Mouse (Mus musculus): Measurements from ENCODE around the gene Dyrk3. TPM values are rescaled to one million over a fixed set of nuclear protein-coding genes. Genes with fewer than 3 reads are reported as not detected.

Dyrk3 gene
- total RNA-seq, 4 experiments from 2014 or later: 7.8 to 11.0 (median 9.7) TPM

DNA sequence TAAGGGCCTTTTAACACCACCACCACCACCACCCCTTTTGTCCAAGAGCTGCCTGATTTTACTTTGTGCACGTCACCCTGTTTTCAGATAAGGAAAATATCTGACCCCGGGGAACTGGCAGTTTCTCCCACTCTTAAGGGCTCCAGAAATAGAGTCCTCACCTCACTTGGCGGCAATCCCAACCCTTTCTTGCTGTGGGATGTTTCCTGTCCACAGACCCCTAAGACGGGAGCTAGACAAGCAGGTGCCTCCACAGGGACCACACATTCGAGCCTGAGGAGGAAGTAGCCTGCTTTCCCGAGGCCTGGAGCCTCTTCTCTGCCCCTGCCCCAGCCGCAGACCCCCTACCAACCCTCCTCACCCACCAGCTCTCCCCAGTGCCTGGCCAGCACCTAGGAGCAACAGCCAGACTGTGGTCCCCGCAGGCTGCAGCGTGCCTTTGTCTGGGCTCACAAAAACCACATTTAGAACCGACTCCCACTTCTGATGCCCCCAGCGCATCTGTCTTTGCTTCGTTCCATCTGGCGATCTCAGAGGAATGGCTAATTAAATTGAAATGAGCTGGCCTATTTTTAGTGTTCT, 21.6 kb downstream of the Dyrk3 start:
- peak; percentile 53 to 84 for DNase-seq (ENCODE audit: low spot score in 2 of 2)

DNA sequence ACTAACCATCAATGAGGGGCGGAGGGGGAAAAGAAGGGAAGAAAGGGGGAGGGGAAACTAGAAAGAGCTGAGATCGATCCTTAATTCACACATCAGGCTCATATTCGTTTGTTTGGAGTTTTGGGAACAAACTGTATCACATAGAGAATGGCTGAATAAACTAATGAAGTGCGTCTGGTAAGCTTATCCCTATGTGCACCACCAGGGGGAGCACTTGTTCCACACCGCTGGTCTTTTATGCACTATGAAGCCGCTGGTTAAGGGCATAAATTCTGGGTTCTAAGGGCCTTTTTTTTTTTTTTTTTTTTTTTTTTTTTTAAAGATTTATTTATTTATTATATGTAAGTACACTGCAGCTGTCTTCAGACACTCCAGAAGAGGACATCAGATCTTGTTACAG, 22.2 kb downstream of the Dyrk3 start:
- no peak for DNase-seq (ENCODE audit: low spot score in 2 of 2)

DNA sequence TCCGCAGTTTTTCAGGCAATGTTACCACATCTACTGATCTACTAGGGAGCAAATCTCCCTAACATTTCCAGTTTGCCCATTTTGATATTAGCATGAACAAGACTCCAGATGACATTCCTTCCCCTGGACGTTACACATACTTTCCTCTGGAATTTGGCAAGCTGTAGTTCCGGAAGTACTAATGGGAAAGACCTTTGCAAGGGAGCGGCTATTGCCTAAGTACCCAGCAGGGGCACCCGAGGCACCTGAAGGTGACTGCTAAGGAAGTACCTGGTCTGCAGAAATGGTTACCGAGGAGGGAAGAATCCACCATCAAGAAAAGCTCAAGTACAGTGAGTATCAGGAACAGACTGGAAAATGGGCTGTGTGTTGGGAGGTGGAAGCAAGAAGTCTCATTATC, 25.6 kb downstream of the Dyrk3 start:
- DNase-seq (ENCODE audit: low spot score in 2 of 2): no peak

DNA sequence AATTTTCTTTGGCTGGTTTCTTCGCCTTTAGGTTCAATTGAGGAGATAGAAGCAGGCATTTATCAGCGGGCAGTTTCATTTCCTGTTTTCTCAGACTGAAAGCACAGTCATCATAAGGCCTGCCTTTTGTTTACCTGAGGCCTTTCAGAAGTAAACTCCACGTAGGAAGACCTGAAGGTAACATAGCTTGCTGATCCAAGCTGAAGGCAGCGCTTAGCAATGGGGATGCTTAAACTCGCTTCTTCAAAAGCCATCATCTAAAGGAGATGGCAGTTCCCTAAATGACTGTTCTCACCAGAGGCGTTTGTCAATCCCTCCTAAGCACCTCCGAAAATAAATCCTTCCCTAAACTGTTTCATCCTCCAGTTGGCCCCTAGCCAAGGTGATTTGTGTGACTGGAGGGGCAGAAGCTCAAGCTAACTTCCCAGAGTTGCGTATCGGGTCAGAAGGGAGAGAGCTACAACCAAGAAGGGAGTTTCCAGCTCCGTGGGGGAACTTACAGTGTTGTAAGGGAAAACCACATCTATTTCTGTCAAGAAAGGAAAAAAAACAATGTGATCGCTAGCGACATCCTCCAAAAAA, 27.5 kb downstream of the Dyrk3 start:
- no peak for DNase-seq (ENCODE audit: low spot score in 2 of 2)

DNA sequence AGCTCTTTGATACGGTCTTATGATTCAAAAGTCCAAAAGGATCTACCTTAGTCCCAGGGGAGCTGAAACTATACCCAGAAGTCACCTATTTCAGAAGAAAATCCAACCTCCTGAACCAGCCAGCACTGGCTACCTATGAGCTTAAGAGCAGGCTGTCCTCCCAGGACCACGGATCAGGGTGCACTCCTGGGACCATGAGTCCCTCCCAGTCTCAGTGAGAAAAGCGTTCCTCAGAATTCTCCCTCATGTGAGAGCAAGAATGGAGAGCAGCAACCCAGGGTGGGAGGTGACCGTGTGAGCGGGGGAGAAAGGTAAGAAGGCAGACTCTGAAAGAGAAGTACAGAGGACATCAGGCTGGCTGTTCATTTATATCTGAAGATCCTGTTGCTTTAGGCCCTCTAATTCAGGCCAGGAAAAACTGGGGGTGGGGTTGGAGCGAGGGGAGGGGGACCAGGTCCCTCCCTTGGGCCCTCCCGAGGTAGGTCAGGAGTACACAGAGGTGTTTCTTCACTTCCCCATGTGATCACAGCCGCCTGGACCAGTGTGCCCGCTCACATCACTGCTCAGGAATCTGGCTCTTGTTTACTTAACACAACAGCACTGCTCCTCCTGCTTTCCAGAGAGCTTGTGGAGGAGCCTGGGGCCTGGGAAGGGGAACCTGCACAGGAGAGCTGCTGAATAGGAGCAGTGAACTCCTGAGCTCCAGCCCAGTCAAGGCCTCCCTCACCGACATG, 30.4 kb downstream of the Dyrk3 start:
- no peak for DNase-seq (ENCODE audit: low spot score in 2 of 2)

DNA sequence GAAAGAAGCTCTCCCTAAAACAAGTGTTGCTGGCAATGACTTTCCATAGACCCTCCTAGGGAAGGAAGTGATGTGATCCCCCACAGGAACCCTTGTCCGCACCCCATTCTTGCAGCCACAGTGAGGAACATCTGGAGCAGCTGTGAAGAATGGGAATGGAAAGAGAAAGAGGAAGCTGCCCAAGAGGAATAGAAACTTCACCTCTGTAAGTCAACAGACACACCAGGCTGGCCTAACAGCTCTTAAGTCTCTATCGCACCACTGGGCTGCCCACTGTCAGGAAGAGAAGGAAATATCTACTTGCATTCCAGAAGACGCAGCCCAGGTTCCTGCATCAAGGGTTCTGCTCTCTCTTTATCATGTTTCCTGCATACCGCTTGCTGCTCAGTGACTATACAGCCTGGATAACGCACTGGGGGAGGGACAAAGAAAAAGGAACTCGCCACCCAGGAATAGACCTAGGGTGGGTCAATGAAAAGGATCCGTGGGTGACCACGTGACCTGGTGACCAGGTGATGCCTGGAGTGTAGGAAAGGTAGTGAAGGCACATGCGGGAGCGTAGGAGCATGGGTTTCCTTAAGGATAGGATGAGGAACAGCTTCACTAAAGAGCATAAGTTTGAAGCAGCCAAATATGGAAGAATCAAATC, 34.2 kb downstream of the Dyrk3 start:
- no peak for DNase-seq (ENCODE audit: low spot score in 2 of 2)

DNA sequence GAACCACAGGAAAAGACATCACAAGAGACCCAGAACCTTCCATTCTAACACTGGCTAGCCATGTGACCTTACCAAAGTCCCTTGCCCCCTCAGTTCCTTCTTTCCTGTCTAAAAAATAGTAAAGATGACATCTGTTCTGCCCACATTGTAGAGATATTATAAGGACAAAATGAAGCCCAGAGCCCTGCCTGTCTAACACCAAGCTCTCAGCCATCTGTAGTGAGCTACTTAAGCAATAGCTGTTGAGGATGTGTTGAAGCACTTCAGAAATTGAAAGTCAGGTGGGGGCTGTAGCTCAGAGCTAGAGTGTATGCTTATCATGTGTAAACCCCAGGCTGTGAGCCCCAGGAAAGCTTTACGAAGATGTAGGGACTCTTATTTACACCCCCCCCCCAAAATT, 37.3 kb downstream of the Dyrk3 start:
- no peak for DNase-seq (ENCODE audit: low spot score in 2 of 2)

DNA sequence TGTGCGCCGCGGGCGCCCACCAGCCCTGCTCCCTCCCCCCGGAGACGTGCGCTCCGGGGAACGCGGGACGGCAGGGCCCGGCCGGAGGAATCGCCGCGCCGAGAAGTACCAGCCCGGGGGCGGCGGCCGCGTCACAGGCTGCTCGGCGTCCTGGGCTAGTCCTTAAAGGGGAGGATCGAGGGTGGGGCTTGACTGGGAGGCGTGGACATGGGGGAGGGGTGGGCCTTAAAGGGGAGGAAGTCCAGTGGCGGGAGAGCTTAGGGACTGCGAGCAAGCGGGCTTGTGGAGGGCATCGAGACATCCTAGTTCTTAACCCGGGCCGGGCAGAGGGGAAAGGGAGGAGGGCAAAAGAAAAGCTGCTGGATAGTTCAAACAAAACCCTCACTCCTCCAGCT, 40.4 kb downstream of the Dyrk3 start, which contains the start of gene Mapkapk2:
TSS of gene Mapkapk2 (minus strand) at position 127 of the 395 bp plus-strand sequence.
- DNase-seq (ENCODE audit: low spot score in 2 of 2): peak; percentile 65 to 81

DNA sequence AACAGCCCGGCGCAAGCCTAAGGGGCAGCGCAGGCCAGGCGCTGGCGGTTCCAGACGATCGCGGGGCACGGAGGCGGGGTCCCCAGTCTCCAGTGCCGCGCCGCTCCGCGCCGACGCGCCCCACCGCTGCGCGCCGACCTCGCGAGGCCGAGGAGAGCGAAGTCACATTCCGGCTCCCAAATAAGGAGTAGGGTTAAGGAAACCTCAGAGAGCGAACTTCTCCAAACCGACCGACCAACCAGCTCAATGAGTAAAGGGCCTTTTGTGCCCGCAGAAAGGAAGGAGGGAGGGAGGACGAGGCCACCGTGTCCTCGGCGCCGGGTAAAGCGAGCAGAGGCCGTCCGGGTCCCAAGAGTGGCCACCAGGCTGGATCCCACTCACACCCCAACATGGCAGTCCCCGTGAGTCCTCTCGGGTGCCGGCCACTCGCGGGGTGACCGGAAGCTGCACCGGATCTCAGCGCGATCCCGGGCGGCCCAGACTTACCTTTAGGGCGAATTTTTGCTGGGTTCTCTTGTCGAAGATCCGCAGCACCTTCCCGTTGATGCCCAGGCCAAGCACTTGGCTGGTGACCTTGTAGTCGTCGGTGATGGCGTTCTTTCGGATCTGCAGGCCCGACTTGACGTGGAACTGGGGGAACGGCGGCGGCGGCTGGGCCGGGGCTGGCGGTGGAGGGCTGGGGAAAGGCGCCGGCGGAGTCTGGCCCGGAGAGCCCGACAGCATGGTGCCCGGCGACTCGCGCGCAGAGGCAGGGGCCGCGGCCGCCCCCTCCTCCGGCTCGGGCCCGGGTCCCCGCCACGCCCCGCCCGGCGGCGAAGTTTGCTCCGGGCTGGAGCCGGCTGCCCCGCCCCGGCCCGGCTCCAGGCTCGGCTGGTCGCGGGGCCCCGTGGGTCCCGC, 41.1 kb downstream of the Dyrk3 start:
- DNase-seq (ENCODE audit: low spot score in 2 of 2): peak in 1 of 2 experiments; percentile 28

DNA sequence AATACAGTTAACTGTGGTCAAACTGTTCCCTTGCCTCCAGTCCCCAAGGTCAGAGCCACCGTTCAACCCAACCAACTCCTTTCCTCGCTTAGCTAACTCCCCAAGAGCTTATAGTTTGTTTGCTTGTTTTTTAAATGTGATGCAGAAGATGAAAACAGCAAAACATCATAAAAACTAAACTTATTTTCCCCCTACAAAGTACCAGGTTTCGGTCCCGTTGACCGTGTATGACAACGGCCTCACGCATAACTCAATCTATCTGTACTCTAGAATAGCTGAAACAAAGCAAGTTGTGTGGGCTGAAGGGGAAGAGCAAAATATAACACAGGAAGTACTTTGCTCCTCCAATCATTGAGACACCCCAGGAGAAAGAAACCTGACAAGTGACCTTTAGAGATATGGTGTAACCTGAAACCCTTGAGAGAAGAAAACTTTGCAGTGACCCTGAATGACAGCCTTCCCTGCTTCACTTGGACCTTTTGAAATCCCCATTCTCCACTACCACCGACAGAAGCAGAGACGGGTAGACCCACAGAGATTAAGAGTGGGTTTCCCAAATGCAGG, 41.9 kb downstream of the Dyrk3 start:
- DNase-seq (ENCODE audit: low spot score in 2 of 2): no peak

DNA sequence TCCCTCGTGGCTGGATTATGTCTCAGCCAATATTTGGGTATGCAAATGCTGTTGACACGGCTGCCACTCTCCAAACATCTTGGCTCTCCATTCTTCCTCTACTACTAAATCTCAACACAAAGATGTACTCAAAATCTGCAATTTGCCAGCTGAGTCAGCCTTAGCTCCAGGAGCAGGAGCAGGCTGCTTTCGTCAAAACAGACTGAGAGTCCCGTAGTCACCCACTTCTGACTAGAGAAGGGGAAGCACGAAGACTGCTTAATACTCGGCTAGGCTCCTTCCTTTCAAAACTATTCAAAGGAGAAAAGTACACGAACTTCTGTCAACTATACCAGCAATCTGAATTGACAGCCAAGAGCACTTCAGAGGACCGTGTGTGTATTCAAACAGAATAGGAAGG, 42.6 kb downstream of the Dyrk3 start:
- DNase-seq (ENCODE audit: low spot score in 2 of 2): no peak

DNA sequence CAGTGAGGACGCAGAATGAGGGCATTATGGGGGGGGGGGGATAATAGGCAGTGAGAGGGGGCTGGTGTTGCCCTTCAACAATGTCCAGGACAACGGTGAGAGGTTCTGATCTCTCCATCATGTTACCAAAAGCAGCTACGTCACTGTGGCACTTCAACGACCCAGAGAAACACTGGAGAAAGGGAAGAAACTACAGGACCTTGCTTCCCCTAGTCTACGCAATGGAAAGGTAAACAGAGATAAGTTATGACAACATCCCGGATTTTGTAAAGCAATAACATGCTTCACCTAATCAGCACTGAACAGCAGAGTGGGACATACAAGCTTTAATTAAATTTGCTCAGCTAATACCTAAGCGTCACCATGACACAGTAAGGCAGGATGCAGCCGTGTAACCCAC, 44.3 kb downstream of the Dyrk3 start:
- DNase-seq (ENCODE audit: low spot score in 2 of 2): no peak

DNA sequence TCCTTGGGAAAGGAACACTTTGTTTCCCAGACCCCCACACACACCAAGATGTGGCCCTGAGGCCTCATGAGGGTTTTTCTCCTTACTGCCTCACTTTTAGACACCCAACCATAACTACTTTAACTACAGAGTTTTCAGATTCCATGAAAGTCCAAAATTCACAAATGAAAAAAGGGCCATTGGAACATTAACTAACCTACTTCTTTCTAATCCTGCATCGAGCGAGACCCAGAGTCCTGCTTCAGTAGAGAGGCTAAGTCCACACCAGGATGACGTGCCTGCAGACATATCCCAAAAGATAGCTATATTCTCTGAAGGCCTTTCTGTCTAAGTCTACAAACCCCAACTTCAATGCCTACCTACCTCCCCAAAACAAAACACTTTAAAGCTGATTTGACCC, 45.3 kb downstream of the Dyrk3 start:
- DNase-seq (ENCODE audit: low spot score in 2 of 2): no peak

DNA sequence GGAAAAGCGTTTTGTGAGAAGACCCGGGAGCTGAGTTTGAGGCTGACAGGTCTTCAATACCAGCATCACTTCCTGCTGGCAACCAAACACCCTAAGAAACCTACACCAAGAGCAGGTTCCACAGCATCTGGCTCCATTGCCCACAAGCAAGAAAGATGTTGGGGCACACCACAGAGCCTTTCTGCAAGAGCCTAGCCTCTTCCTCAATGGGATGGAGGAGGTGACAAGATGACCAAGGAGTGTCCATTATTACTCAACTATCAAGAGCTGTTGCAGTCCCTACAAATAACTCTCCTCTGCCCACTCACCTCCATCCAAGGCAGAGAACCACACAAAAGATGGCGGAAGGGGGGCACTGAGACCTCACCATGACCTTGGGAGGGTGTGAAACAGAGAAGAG, 46.0 kb downstream of the Dyrk3 start:
- no peak for DNase-seq (ENCODE audit: low spot score in 2 of 2)

DNA sequence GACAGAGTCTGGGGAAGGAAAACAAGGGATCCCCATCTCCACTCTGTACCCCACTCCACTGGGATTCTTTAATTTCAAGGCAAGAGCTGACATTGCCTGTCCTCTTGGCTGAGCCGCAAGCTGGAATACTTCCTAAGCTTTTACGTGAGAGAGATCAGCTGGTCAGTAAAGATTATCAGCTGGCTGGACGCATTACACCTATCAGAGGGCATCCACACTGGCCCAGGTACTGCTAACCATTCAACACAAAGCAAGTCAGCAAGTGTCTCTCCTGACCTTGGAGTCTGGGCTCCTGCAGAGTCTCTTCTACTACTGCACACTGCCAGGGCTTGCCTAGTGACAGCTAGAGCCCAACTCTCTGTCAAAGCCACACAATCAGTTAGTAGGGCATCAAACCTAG, 46.7 kb downstream of the Dyrk3 start:
- no peak for DNase-seq (ENCODE audit: low spot score in 2 of 2)

DNA sequence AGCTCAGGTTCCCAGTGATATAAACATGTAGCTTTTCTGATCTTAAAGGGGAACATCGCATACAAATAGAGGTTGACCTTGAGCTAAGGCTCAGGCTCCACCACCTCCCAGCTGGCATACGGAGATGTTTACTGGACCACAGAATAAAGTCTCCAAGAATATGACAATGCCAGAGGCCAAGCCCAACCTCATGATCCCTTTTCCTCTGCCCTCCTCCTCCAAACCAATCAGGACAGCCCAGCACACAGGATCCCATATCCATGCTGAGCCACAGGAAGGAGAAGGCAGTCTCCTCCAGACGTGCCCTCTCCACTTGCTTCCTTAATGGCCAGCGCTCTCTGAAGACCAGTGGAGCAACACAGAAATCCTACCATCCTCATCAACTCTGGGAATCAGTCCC, 47.3 kb downstream of the Dyrk3 start:
- DNase-seq (ENCODE audit: low spot score in 2 of 2): no peak

DNA sequence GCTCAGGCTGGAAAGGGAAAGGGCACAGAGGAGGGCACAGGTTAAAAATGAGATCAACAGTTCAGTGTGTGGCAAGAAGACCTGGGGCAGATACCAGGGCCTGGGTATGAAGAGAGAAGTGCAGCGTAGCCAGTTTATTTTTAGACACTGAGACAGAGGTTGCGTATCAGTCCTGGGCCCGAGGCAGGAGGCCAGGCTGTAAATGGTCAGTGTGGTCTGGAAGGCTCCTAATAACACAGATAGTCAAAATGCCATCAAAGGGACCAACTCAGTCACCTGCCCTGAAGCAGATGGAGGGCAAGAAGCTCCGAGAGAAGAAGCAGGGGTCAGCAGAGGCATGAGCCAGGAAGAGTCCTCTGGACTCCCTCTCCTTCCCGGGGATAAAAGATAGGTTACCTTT, 47.9 kb downstream of the Dyrk3 start:
- DNase-seq (ENCODE audit: low spot score in 2 of 2): no peak

DNA sequence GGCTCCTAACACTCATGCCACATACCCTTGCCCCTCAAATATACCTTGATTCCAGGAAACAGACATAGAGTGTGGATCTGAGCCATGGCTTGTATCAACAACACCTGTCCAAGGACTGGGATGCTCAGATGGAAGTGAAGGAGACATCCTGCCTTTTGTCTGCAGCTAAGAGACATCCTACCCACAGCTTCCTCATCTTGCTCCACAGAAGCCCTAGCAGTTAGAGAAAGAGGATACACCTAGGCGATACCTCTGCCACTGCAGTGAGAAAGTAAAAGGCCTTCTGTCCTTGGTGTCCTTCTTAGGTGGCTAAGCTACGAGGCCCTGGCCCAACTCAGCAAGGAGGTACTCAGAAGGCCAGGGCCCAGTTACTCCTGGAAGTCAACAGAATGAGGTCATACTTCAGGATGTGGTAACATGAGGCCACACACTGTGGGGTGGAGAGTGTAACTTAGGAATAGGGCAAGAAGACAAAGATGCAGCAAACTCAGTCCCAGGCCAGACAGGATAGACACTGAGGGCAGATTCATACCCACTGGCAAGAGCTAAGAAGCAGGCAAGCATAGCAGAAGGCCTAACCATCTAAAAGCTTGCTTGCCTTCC, 48.5 kb downstream of the Dyrk3 start:
- no peak for DNase-seq (ENCODE audit: low spot score in 2 of 2)

DNA sequence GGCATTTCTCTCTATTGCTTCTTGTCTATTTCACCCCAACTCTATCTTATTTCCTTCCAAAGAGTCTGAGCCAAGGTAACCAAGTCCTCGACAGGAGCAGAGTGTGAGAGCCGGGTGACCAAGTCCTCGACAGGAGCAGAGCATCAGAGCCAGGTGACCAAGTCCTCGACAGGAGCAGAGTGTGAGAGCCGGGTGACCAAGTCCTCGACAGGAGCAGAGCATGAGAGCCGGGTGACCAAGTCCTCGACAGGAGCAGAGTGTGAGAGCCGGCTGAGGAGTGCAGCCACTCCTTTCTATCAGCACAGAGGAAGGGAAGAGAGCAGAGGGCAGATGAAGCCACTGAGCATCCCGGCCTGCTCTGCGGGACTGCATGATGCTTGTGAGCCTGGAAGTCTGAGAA, 49.6 kb downstream of the Dyrk3 start:
- DNase-seq (ENCODE audit: low spot score in 2 of 2): no peak

DNA sequence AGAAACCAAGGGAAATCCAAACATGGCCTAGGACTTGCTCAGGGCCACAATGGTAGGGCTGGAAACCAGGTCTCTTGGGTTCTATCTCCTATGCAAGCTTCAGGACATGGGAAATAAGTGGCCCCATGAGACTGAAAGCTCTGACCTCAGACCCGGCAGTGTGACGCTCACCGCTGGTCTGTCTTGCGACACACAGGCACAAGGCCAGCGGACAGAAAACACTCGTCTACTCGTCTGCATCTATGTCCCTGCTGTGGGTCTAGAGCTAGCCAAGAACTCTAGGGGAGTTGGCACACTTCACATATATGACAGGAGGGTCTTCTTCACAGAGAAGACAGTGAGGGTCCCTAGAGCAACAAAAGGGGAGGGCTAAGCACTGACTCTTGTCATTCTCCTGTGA, 51.2 kb downstream of the Dyrk3 start:
- no peak for DNase-seq (ENCODE audit: low spot score in 2 of 2)

Data from left cerebral cortex, adult 8-10 months (tissue).